Mouse (Mus musculus) liver, embryonic 13.5 days (tissue): ENCODE results near the gene Sgsm2. TPM values are rescaled to one million over a fixed set of nuclear protein-coding genes. Genes with fewer than 3 reads are reported as not detected.
A peak's percentile ranks its signal among the peaks of the same experiment; 100 is the strongest.

Experiments
- ATAC-seq: fragments of 200-750 bp; cut with Nextera tagmentation; 2 replicates; pipeline ENCODE4 v1.8.0; 2017; ENCODE audit warnings: low read depth, mild to moderate bottlenecking, moderate number of reproducible peaks, moderate library complexity
- DNase-seq: peaks from one replicate; pipeline ENCODE4 v3.0.0; 2022
- H3K27ac ChIP-seq: fragments of 300-500 bp; sonication (generic); 2 replicates; pipeline ENCODE4 v1.5.1; 2015; ENCODE audit warnings: moderate library complexity, mild to moderate bottlenecking, inconsistent platforms
- H3K27me3 ChIP-seq: fragments of 300-500 bp; sonication (generic); 2 replicates; pipeline ENCODE4 v1.6.1; 2015; ENCODE audit warnings: mild to moderate bottlenecking, inconsistent platforms
- H3K36me3 ChIP-seq: fragments of 300-500 bp; sonication (generic); 2 replicates; pipeline ENCODE4 v1.6.1; 2015; ENCODE audit warnings: mild to moderate bottlenecking, inconsistent platforms
- H3K4me1 ChIP-seq: fragments of 300-500 bp; sonication (generic); replicated peaks from 2 replicates; pipeline ENCODE4 v1.6.1; 2015; ENCODE audit warnings: inconsistent platforms
- H3K4me2 ChIP-seq: fragments of 300-500 bp; sonication (generic); 2 replicates; pipeline ENCODE4 v1.6.1; 2015; ENCODE audit warnings: inconsistent platforms, mild to moderate bottlenecking, moderate library complexity
- H3K4me3 ChIP-seq: fragments of 300-500 bp; sonication (generic); replicated peaks from 2 replicates; pipeline ENCODE4 v1.5.1; 2015; ENCODE audit warnings: mild to moderate bottlenecking, inconsistent platforms
- H3K9ac ChIP-seq: fragments of 300-500 bp; sonication (generic); 2 replicates; pipeline ENCODE4 v1.6.1; 2015; ENCODE audit warnings: mild to moderate bottlenecking, inconsistent platforms
- H3K9me3 ChIP-seq: fragments of 300-500 bp; sonication (generic); replicated peaks from 2 replicates; pipeline ENCODE4 v1.6.1; 2016; ENCODE audit warnings: inconsistent platforms
- WGBS: fragments of 180-500 bp; shearing (Covaris S2); methylation state at CpG from one replicate; pipeline ENCODE4 v1.1.7; 2015; ENCODE audit not compliant: insufficient replicate concordance; 5-methylcytosine and 5-hydroxymethylcytosine counted together
- polyA plus RNA-seq: library from polyadenylated mRNA; unstranded; fragments of >200 nt; fragmentation: Nextera tagmentation; extraction: Ambion mirVana; gene quantifications from 2 replicates; pipeline ENCODE4 v1.2.1, GENCODE M21; 2015

Gene Sgsm2
- polyA plus RNA-seq, 1 experiment from 2014 or later, result 1.2 TPM

DNA sequence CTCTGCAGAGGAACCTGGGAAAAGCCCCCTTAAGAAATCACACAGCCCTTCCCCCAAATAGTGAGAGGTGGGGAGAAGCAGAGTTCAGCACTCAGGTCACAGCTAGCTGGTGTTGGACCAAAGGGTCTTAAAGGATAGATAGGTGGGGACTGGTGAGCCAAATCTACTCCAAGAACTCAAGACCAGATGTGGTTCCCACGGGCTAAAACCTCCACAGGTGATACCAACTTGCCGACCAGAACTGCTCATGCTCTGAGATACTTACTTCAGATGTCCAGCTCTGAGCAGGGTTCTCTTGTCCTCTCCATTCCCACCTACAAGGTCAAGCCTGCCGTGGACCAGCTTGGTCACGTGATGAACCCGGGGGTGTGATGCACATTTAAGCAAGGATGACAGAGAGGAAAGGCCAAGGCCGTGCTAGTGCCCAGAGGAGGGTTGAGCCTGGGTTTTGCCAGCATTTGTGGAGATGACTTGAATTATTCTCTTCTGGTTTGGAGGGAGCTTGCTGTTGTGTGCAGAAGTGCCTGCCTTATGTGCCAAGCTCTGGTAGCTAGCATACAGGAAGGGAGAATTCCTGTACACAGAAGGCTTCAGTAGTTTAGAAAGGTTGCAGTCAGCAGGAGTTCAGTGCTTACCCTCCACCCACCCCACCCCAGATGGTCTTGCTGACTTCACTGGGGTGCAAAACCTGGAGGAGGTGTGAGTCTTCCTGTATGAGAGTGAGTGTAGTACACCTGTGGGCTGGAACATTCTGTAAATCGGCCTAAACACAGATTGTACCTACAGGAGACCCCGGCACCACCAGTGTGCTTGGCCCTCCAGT, 63.1 kb downstream of the Sgsm2 start:
- H3K4me1 ChIP-seq, result peaks cover 74% of the 10 kb centered on the region
- no peaks in the 10 kb centered on the region; the same call in 1 of the 2 replicates for H3K36me3 ChIP-seq
- WGBS, result 80% methylated on average over 8 of the region's 8 CpGs
- H3K27me3 ChIP-seq, result no peaks in the 10 kb centered on the region
- peak overlapping the region; percentile 96 for H3K27ac ChIP-seq
- ATAC-seq (no peak), DNase-seq (no peak)
- H3K4me2 ChIP-seq, result peak overlapping the region; percentile 100
- peak overlapping the region; percentile 80 for H3K9ac ChIP-seq
- H3K9me3 ChIP-seq, result no peaks in the 10 kb centered on the region
- peak overlapping the region; percentile 76; the same call in 1 of the 2 replicates for H3K4me3 ChIP-seq

GRCm38 (mm10) chr11:74832503-74833143, 64.2 kb downstream of the Sgsm2 start:
- H3K4me2 ChIP-seq, result peak overlapping the region; percentile 100
- peak; percentile 68 for DNase-seq
- peaks cover 85% of the 10 kb centered on the region for H3K4me1 ChIP-seq
- H3K36me3 ChIP-seq, result no peaks in the 10 kb centered on the region; the same call in 1 of the 2 replicates
- H3K4me3 ChIP-seq, result peak overlapping the region; percentile 76
- H3K9me3 ChIP-seq, result no peaks in the 10 kb centered on the region
- no peaks in the 10 kb centered on the region for H3K27me3 ChIP-seq
- H3K27ac ChIP-seq, result peak overlapping the region; percentile 96
- WGBS, result 1% methylated on average over 26 of the region's 26 CpGs
- H3K9ac ChIP-seq, result peak overlapping the region; percentile 80
- no peak for ATAC-seq

DNA sequence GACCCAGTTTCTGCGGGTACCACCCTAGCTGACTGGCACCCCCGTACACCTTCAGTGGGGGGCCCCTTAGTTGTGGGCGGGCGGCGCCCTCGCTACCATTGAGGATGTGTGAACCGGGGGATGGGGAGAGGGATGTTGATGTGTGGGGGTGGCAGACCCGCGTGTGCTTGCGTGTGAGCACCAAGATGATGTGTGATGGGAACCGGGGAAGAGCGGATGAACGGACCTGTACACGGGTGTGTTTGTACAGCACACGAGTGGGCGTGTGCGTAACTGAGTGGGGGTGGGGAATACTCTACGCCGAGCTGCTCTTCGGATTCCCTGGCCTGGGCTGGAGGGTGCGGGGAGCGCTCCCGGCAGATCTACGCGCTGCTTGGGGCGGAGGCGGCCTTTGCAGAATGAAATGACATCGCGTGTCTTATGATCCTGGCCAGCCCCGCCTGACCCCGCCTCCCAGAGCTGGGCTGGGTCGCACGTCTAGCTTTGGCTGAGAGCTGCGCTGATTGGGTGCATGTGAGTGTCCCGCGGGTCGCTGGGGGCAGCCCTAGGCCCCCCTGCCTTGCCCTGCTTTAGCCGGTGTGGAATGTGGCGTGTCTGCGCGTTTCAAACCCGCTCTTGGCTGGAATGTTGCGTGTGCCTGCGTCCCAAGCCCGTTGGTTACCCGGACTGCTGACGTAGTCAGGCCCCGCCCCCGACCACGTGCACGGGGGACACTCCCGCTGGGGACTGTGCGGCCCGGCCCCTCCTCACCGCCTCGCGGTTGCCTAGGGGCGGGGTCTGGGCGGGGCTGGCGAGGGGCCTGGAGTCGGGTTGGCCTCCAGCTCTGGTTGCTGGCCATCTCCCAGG, 65.0 kb downstream of the Sgsm2 start:
- Histone ChIP-seq H3K27me3 (no peaks in the 10 kb centered on the region), H3K4me1 (peaks cover 85% of the 10 kb centered on the region), H3K4me2 (peak overlapping the region; percentile 100), H3K9ac (peak overlapping the region; percentile 90), H3K27ac (peak overlapping the region; percentile 96), H3K4me3 (peak overlapping the region; percentile 76), H3K9me3 (no peaks in the 10 kb centered on the region), H3K36me3 (no peaks in the 10 kb centered on the region; the same call in 1 of the 2 replicates)
- under 1% methylated on average over 61 of the region's 61 CpGs for WGBS
- DNase-seq (peak; percentile 98), ATAC-seq (peak; percentile 81)

GRCm38 (mm10) chr11:74831191-74831605, 65.7 kb downstream of the Sgsm2 start:
- Histone ChIP-seq H3K9ac (peak overlapping the region; percentile 90), H3K27me3 (no peaks in the 10 kb centered on the region), H3K4me1 (peaks cover 85% of the 10 kb centered on the region), H3K4me3 (peak overlapping the region; percentile 76), H3K4me2 (peak overlapping the region; percentile 100), H3K27ac (peak overlapping the region; percentile 96), H3K9me3 (no peaks in the 10 kb centered on the region), H3K36me3 (no peaks in the 10 kb centered on the region)
- WGBS, result under 1% methylated on average over 35 of the region's 35 CpGs
- ATAC-seq, result no peak
- peak; percentile 52 for DNase-seq

- Histone ChIP-seq H3K9ac (peak within 1 kb of the TSS; percentile 90), H3K4me3 (peak within 1 kb of the TSS; percentile 76), H3K27me3 (no peaks in the 10 kb centered on the region), H3K36me3 (no peaks in the 10 kb centered on the region), H3K9me3 (no peaks in the 10 kb centered on the region), H3K4me2 (peak within 1 kb of the TSS; percentile 100), H3K4me1 (peaks cover 83% of the 10 kb centered on the region), H3K27ac (peak within 1 kb of the TSS; percentile 96)
- ATAC-seq, result peak; percentile 72
- DNase-seq, result peak; percentile 95
- WGBS, result 1% methylated on average over 70 of the region's 70 CpGs
Observed at GRCm38 (mm10) chr11:74830256-74831161, 66.4 kb downstream of the Sgsm2 start, which contains the start of gene Mnt. Gene Mnt, plus strand, starts transcription at chr11:74830920.

GRCm38 (mm10) chr11:74829812-74830211, 67.0 kb downstream of the Sgsm2 start:
- peak overlapping the region; percentile 76 for H3K4me3 ChIP-seq
- no peaks in the 10 kb centered on the region for H3K9me3 ChIP-seq
- H3K36me3 ChIP-seq, result no peaks in the 10 kb centered on the region
- WGBS, result 0% methylated on average over 20 of the region's 20 CpGs
- H3K27ac ChIP-seq, result peak overlapping the region; percentile 96
- peak overlapping the region; percentile 90 for H3K9ac ChIP-seq
- H3K27me3 ChIP-seq, result no peaks in the 10 kb centered on the region
- ATAC-seq (peak; percentile 47), DNase-seq (peak; percentile 82)
- peaks cover 82% of the 10 kb centered on the region for H3K4me1 ChIP-seq
- H3K4me2 ChIP-seq, result peak overlapping the region; percentile 100

DNA sequence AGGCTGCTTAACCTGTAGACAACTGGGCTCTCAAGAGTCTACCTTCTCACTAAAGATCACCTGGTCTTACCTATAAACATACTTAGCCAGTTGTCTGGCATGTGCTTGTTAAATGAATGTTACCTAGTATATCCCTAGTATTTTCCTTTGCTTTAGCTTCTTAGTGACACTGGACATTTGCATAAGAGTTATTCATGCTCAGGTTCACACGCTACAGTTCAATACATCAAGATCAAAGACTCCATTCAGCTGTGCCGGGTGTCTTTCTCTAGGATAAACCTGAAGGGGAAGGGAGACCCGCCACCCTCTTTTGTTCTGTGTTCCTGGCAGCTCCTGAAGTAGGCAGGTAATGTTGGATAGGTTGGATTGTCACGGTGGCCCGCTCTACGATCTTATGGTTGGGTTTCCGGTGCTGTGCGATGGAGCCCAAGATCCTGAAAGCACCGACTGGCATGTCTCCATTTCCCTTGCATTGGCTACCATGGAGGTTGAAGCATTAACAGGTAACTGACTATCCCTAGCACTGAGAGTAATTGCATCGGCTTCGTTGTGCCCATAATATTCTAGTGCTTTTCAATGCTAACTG, 67.8 kb downstream of the Sgsm2 start:
- WGBS, result 24% methylated on average over 11 of the region's 11 CpGs
- Histone ChIP-seq H3K4me3 (peak overlapping the region; percentile 76), H3K4me1 (peaks cover 74% of the 10 kb centered on the region), H3K9ac (peak overlapping the region; percentile 90), H3K27me3 (no peaks in the 10 kb centered on the region), H3K9me3 (no peaks in the 10 kb centered on the region), H3K4me2 (peak overlapping the region; percentile 100), H3K36me3 (0 out of 2 replicates have a peak, but pooled peaks cover 5% of the 10 kb centered on the region), H3K27ac (peak overlapping the region; percentile 96)
- DNase-seq (no peak), ATAC-seq (no peak)

- ATAC-seq (no peak), DNase-seq (no peak)
- peak overlapping the region; percentile 96 for H3K27ac ChIP-seq
- H3K4me3 ChIP-seq, result no peak overlapping the region; the same call in 1 of the 2 replicates
- H3K4me1 ChIP-seq, result peaks cover 68% of the 10 kb centered on the region
- H3K27me3 ChIP-seq, result no peaks in the 10 kb centered on the region
- 0 out of 2 replicates have a peak, but pooled peaks cover 5% of the 10 kb centered on the region for H3K36me3 ChIP-seq
- 48% methylated on average over 2 of the region's 2 CpGs for WGBS
- no peaks in the 10 kb centered on the region for H3K9me3 ChIP-seq
- H3K4me2 ChIP-seq, result peak overlapping the region; percentile 100
- no peak overlapping the region for H3K9ac ChIP-seq
Observed at GRCm38 (mm10) chr11:74828404-74828931, 68.4 kb downstream of the Sgsm2 start.

DNA sequence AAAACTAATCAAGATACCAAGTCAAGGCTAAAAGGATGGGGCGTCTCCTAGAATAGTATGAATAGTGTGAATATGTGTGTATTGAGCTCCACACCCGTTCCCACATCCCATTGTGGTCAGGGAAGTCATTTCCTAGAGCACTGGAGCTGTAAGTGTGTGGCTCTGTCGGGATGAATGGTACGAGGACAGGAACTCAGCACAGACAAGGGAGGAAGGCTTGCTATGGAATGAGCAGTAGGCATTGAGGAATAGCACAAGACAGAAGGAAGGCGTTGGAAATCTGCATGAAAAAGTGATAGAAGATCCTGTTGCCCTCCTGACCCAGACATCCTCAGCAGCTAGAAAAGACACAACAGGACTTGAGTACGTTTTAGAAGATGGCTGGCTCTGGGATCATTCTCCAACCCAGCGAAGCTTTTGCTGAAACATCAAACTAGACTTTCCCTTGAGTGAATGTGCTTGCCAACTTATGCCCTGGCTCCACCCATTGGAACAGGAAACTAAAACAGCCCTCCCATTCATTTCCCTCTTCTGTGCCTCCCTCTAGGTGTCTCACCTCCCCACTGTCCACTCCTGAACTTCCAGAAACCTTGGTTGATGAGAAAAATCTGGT, 69.0 kb downstream of the Sgsm2 start:
- H3K27ac ChIP-seq, result peak overlapping the region; percentile 96
- 0 out of 2 replicates have a peak overlapping the region, but pooled peaks have one; percentile 100 for H3K4me2 ChIP-seq
- H3K36me3 ChIP-seq, result 0 out of 2 replicates have a peak, but pooled peaks cover 5% of the 10 kb centered on the region
- WGBS, result 48% methylated on average over 7 of the region's 7 CpGs
- H3K9ac ChIP-seq, result no peak overlapping the region
- H3K4me3 ChIP-seq, result no peak overlapping the region
- DNase-seq, result no peak
- H3K4me1 ChIP-seq, result peaks cover 63% of the 10 kb centered on the region
- no peaks in the 10 kb centered on the region for H3K27me3 ChIP-seq
- H3K9me3 ChIP-seq, result no peaks in the 10 kb centered on the region
- ATAC-seq, result no peak
